Mouse (Mus musculus) adrenal gland (tissue): ENCODE data around the gene Krcc1.
"Not testable (repeated sequence)": the region's sequence is repeated elsewhere in the genome, so short reads cannot be mapped to it uniquely, and the experiment has no call there.

Experiments used
- intact Hi-C: fragments of 180-260 bp; cut with DNase I; formaldehyde crosslinking; loops from one replicate; pipeline ENCODE4 v1.15.1; 2025
- microRNA-seq, 2 experiments: library from miRNA; unstranded; fragments of <30 nt; microRNA quantifications; one replicate each; pipeline ENCODE4; 2019

Gene Krcc1

DNA sequence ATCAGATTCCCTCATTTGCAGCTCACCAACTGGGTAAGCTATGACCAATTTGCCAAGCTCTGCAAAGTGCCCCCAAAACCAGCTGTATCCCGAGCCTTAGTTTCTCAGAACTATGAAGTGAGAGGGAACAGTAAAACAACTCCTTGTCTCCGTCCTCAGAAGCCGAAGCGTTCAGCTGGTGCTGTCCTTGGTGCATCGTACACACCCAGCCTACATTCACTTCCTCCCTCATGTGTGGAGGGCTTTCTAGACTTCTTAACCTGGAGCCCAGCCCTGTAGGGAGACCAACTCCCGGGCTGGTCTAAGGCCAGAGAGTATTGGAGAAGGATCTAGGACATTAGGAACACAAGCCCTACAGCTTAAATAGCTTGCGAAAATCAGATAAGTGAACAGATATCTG lies 59.0 kb downstream of the Krcc1 start:
- intact Hi-C loops: no loop called here

DNA sequence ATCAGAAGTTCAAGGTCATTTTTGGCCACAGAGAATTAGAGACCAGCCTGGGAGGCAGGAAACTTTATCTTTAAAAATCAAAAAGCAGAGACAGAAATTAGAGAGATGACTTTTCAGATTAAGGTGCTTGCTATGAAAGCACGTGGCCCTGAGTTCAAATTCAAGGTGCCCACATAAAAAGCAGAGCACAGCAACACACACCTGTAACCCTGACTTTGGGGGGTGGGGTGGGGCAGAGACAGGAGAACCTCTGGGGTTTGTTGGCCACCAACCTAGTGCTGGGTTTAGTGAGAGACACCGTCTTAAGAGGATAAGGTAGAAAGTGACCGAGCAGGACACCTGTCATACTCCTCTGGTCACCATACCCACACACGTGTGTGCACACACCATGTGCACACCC lies 60.0 kb downstream of the Krcc1 start:
- intact Hi-C loops: not testable (repeated sequence)

DNA sequence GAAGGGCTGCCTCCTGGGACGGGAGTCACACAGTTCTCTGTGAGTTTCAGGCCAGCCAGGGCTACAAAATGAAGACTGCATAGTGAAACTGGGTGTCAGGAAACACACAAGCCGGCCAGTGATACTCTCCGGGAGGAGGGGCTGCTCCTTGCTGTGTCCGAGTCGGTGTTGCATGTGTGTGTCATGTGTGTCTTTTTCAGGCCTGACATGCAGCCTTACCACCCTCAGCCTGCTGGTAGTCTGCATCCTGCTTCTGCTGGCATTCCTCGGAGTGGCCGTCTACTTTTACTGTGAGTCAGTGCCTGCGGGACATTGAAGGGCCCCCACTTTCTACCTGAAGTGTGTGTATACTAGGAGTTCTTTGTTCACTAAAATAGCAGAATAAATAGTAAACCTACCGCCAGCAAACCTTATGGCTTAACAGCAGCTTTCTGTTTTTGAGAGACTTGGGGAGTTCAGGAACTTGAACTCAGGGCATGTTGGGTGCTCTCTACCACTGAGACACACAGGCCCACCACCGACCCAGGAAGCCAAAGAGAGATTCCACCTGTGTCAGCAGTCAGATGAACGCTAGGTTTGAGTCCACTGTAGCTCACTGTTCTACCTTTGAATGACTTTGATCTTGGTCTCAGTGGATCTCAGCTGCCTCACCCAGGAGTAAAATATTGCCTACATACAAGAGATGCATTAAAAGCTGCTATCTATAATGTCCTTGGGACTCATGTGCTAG lies 60.9 kb downstream of the Krcc1 start:
- intact Hi-C loops: no loop called here

DNA sequence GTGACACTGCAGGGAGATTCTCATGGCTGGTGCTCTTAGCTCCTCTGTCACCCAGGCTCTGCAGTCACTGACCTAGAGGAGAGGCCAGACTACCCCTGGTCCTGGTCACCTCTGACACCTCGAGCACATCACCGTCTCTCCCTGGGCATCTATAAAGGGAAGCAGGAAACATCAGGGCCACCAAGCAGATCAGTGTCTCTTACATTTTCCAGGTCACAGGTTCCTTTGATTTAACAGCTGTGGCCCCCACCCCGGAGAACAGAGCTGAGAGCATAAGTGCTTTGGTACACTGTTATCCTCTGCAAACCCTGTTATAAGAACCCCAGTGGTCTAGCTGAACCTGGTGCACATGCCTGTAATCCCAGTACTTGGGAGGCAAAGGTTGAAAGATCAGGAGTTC lies 61.6 kb downstream of the Krcc1 start:
- intact Hi-C loops: no loop called here

DNA sequence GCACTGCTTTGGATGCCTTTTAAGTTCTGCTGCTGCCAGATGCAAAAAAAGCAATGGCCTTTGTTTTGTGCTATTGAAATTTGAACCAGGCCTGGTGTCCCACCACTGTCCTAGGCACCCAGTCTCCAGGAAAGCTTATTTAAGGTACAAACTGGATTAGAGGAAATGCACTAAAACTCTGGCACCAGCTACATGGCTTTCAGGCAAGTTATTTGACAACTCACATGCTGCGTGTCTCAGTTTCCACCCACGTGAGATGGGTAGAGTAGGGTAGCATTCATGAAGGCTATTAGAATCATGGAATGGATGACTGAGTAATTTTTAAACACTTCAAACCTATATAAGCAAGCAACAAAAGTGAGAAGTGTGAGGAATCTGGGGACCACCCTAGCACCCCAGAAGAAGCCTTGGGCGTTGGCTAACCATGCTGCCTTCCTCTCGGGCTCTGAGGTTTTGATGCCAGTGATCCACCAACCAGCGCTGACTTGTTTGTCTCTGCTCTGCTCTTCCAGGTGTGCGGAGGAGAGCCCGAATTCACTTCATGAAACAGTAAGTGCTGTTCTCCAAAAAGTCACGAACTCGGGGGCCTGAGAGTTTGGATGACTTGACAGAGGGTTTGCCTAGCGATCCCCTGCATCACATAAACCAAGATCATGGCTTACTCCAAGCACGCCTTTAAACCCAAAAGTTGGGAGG lies 62.2 kb downstream of the Krcc1 start:
- intact Hi-C loops: no loop called here

Small RNAs within 50 kb of the gene (microRNA-seq; reads per million reads assigned to microRNA genes)
- 21.3 to 35.4 reads per million in 2 experiments for gene Mir8112
